Mouse (Mus musculus) cerebellum, postnatal 36 days (tissue): ENCODE measurements at regions not wholly inside any gene's neighbourhood (a gene's known extent, or its start where the extent isn't known, plus 50 kb on each side); places are given as distances from the start of the nearest gene placed in this dataset.

ENCODE experiments used
- DNase-seq, 2 experiments: peaks; one replicate each; pipeline ENCODE4 v3.0.0; 2021 to 2022; ENCODE audit warnings: mixed read lengths in 2 of 2

GRCm38 (mm10) chr10:9291456-9292146 lies 383.4 kb downstream of the Samd5 start:
- DNase-seq: no peak

GRCm38 (mm10) chr10:9272940-9273339 lies 387.1 kb upstream of the Sash1 start:
- no peak for DNase-seq

GRCm38 (mm10) chr10:9272243-9272642 lies 386.4 kb upstream of the Sash1 start:
- no peak for DNase-seq

- DNase-seq: no peak
Measured at GRCm38 (mm10) chr10:9265528-9265927, 379.7 kb upstream of the Sash1 start.

- DNase-seq: no peak
Measured at GRCm38 (mm10) chr10:9264309-9265000, 378.6 kb upstream of the Sash1 start.

GRCm38 (mm10) chr10:9258705-9259104 lies 372.8 kb upstream of the Sash1 start:
- DNase-seq: no peak

- DNase-seq: no peak
Measured at GRCm38 (mm10) chr10:9252941-9253217, 367.0 kb upstream of the Sash1 start.

GRCm38 (mm10) chr10:9252120-9252940 lies 366.5 kb upstream of the Sash1 start:
- no peak for DNase-seq

- no peak for DNase-seq
Measured at GRCm38 (mm10) chr10:9243281-9243618, 357.4 kb upstream of the Sash1 start.

- no peak for DNase-seq
Measured at GRCm38 (mm10) chr10:9242596-9243280, 356.9 kb upstream of the Sash1 start.

GRCm38 (mm10) chr10:9239956-9240355 lies 354.1 kb upstream of the Sash1 start:
- DNase-seq: no peak

- DNase-seq: no peak
Measured at GRCm38 (mm10) chr10:9231751-9232150, 345.9 kb upstream of the Sash1 start.

- no peak for DNase-seq
Measured at GRCm38 (mm10) chr10:9229116-9229515, 343.2 kb upstream of the Sash1 start.

- DNase-seq: no peak
Measured at GRCm38 (mm10) chr10:9227361-9227760, 341.5 kb upstream of the Sash1 start.

- no peak for DNase-seq
Measured at GRCm38 (mm10) chr10:9210646-9211045, 324.8 kb upstream of the Sash1 start.

- DNase-seq: peak; percentile 30 to 40
Measured at GRCm38 (mm10) chr10:9204096-9204495, 318.2 kb upstream of the Sash1 start.

- DNase-seq: peak; percentile 9 to 27
Measured at GRCm38 (mm10) chr10:9203323-9203722, 317.5 kb upstream of the Sash1 start.

GRCm38 (mm10) chr10:9202922-9203321 lies 317.1 kb upstream of the Sash1 start:
- DNase-seq: peak in 1 of 2 experiments; percentile 3

- DNase-seq: no peak
Measured at GRCm38 (mm10) chr10:9174997-9175396, 289.1 kb upstream of the Sash1 start.

GRCm38 (mm10) chr10:9173509-9173908 lies 287.6 kb upstream of the Sash1 start:
- DNase-seq: no peak

GRCm38 (mm10) chr10:9168725-9169124 lies 282.9 kb upstream of the Sash1 start:
- DNase-seq: no peak

- DNase-seq: peak in 1 of 2 experiments; percentile 4
Measured at GRCm38 (mm10) chr10:9166017-9166416, 280.1 kb upstream of the Sash1 start.

GRCm38 (mm10) chr10:9165598-9165997 lies 279.7 kb upstream of the Sash1 start:
- DNase-seq: no peak
